Mouse (Mus musculus): Measurements from ENCODE around the gene Fxyd7.

Fxyd7 gene

DNA sequence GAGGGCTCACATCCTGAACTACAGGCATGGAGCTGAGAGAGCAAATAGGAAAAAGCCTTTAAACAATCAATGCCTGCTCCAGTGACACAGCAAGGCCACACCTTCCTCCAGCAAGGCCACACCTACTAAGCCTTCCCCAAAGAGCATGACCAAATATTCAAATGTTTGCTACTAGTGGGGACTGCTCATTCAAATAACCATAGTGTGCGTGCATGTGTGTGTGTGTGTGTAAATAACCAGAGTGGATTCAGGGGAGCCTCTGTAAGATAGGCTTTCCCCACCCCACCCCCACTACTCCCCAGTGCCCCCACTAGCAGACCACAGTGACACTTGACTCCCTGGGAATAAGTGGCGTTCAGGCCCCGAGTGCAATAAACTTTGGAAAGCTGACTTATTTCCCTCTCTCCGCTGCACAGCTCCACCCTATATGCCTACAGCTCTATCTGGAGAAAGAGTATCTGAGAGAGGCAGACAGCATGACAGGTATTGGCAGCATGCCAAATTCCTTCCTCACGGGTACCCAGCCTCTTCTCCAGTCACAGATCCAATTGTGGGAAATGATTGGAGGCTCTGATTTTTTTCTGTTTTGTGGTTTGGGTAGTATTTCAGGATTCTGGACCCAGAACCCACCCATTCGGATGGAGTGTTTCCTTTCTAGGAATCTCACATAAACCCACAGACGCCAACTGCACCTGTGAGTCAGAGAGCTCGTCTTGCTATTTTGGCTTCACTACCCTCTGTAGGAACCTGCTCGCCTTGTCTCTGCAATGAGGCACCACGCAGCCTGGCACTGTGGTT lies 34.0 kb downstream of the Fxyd7 start:
- peak; percentile 33 to 75 for DNase-seq (ENCODE audit: inconsistent age in 2 of 2, low spot score in 1 of 2)

DNA sequence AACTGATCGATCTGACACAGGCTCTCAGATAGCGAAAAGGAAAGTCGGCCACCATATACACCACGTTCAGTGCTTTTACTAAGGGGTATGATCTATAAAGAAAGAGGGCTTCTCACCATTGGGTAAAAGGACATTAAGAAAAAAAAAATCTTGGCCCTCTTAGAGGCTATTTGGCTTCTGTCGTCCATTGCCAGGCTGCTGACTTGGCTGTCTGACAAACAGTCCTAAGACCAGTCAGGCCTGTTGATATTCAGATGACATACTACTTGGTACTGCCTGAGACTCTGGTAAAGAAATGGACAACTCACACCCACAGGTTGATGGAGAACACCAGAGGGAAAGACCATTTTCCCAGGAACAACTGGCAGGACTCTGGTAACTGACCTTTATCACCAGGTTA lies 38.3 kb downstream of the Fxyd7 start:
- DNase-seq (ENCODE audit: inconsistent age in 2 of 2, low spot score in 1 of 2): peak in 1 of 2 experiments; percentile 46

DNA sequence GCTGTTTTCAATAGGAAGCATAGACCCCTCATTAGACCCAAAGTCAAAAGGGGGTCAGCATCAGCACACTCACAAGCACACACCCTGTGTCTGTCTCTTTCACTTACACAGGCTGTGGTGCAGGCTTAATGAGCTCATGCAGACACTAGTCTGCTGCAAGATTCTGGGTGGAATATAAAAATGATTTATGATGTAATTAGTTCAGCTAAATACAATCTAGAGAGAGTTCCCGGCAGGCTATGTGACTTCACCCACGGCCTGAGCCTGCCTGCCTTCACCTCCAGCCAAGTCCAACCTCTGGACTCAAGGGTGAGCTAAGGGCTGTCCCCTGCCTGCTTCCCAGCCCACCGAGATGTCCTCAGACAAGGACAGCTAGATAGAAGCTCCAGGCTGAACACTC lies 42.4 kb downstream of the Fxyd7 start:
- peak; percentile 21 to 65 for DNase-seq (ENCODE audit: inconsistent age in 2 of 2, low spot score in 1 of 2)

DNA sequence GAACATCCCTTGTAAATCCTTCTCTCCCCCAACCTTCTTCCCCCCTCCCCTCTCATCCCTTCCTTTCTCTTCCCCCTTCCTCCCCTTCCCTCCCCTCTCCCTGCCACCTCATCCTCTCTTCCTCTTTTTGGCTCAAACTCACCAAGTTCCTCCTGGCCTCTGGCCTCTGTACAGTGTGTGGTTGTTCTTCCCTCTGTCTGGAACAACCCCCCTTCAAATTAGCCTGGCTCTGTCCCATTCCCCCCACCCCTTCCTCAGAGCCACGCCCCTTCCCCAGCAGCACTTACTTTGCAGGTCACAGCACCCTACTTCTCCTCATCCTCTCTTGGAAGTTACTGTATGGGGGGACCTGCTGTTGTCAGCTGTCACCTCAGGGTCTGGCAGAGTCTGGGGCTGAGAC lies 43.1 kb downstream of the Fxyd7 start:
- peak; percentile 23 to 35 for DNase-seq (ENCODE audit: inconsistent age in 2 of 2, low spot score in 1 of 2)

DNA sequence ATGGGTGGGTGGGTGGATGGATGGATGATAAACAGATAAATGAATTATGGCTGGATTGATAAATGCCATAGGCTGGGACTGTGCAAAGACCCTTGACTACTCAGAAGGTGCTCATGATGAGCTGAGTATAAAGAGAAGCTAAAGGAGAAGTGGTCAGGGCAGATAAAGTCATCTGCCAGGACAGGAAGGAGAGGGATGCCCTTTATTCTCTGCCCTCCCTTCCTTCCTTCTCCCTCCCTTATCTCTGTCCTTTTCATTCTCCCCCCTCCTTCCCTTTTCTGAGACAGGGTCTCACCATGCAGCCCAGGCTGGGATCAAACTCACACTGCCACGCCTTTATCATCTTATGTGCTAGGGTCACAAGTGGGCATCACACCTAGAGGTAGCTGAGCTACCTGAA lies 43.5 kb downstream of the Fxyd7 start:
- DNase-seq (ENCODE audit: inconsistent age in 2 of 2, low spot score in 1 of 2): no peak

DNA sequence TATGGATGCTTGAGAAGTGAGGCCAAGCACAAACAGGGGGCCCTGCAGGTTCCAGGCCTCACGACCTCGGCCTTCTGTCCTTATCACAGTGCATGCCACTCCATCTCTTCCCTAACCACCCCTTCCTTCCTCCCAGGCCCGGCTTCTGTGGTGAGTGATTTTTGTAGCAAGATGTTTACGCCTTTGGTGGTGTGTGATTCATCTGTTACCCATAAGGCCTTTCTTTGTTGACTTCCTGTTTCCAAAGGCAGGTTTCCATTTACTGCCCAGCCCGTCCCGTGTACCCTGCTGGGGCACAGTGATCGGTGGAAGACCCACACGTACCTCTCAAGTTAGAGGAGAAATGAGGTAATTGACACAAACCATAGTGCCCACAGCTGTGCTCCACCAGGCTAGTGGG lies 48.6 kb downstream of the Fxyd7 start:
- peak; percentile 50 to 72 for DNase-seq (ENCODE audit: inconsistent age in 2 of 2, low spot score in 1 of 2)

DNA sequence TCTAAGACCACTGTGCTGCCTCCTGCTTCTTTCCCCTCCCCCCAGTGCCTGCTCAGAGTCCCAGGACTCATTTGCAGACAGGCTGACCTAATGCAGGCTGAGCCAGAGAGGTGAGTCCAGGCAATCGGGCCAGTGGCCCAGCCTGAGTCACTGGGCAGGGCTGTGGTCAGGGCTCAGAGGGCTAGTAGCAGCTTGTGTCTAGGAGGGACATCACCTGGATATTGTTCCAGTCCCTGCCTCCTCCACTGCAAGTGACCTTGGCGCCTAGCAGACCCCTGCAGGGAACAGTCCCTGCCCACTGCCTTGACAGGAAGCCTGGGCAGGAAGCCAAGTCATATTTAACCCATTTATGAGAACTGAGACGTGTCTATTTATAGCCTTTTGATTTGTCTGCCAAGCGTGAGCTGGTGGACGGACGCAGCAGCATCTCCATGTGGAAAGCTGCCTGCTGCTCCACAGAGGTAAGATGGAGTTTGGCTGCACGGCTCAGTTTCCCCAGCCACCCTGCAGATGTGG lies 50.7 kb downstream of the Fxyd7 start:
- peak; percentile 84 to 94 for DNase-seq (ENCODE audit: inconsistent age in 2 of 2, low spot score in 1 of 2)

DNA sequence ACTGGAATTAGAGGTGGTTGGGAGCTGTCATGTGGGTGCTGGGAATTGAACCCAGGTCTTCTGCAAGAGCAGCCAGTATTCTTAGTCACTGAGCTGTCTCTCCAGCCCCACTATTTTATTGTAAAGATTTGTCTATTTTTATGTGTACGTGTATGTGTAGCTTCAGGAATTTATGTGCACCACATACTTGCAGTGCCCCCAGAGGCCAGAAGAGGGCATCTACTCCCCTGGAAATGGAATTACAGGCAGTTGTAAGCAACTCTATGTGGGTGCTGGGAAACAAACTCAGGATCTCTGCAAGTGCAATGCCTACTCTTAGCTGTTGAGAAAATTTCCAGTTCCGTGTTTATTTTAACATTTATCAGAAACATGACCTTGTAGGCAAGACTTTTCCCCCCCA lies 54.8 kb downstream of the Fxyd7 start:
- no peak for DNase-seq (ENCODE audit: inconsistent age in 2 of 2, low spot score in 1 of 2)

DNA sequence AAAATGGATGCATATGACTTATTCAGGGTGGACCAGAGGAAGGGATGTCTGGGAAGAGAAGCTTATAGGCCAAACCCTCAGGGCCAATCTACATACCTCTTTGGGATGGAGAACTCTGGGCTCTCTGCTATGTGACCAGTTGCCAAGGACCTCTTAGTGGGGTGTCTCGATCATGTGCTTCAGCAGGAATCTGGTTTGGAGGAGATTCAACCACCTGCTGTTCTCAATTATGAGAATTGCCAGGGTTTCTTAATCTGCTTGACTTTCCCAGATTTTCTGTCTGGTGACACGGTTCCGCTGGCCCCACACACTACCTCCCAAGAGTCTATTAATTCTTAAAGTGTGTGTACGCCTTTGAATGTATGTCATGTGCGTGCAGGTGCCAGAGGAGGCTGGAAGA lies 57.3 kb downstream of the Fxyd7 start:
- DNase-seq (ENCODE audit: inconsistent age in 2 of 2, low spot score in 1 of 2): no peak
